Mouse (Mus musculus): Measurements from ENCODE around the gene Nans.

DNA sequence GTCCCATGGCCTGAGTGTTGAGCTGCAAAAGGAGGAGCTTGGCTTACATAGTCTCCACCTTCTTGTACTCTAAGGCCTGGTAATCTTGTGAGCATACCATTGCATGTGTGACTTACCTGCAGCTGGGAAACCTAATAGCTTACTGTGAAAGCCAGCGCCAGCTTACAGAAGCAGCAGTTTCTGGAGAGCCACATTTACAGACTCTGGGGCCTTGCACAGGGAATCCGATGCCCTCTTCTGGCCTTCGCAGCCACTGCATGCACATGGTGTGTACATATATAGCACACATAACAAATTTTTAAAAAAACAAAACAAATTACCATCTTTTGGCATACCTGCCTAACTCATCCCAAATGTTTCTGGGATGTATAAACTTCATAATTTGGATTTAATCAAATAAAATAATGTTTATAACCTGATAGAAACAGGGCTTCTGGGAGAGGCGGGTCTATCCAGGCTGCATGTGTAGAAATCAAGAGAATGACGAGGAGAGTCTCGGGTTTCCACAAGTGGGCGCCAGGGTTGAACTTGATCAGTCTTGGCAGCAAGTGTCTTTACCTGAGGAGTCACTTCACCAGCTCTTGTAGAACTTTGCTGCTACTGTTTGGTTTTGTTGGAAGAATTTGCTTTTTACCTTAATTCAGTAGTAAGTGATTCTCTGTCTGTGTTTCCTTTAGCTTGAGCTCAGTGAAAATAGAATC lies 25.8 kb upstream of the Nans start:
- TF ChIP-seq GATA1 (IDR thresholded peaks at IDR 0.05; ENCODE audit: borderline replicate concordance, low read length) (no peak), FLI1 (IDR thresholded peaks at IDR 0.05; ENCODE audit: low read length) (no peak)
